Mouse (Mus musculus) cerebral cortex, adult 2 months (tissue): Measurements from ENCODE around the gene Kcnd3.

Experiments used
- WGBS: fragments of 180-500 bp; shearing (Covaris S2); methylation state at CpG from one replicate; pipeline ENCODE4 v1.1.7; 2018; 5-methylcytosine and 5-hydroxymethylcytosine counted together

Kcnd3 gene

DNA sequence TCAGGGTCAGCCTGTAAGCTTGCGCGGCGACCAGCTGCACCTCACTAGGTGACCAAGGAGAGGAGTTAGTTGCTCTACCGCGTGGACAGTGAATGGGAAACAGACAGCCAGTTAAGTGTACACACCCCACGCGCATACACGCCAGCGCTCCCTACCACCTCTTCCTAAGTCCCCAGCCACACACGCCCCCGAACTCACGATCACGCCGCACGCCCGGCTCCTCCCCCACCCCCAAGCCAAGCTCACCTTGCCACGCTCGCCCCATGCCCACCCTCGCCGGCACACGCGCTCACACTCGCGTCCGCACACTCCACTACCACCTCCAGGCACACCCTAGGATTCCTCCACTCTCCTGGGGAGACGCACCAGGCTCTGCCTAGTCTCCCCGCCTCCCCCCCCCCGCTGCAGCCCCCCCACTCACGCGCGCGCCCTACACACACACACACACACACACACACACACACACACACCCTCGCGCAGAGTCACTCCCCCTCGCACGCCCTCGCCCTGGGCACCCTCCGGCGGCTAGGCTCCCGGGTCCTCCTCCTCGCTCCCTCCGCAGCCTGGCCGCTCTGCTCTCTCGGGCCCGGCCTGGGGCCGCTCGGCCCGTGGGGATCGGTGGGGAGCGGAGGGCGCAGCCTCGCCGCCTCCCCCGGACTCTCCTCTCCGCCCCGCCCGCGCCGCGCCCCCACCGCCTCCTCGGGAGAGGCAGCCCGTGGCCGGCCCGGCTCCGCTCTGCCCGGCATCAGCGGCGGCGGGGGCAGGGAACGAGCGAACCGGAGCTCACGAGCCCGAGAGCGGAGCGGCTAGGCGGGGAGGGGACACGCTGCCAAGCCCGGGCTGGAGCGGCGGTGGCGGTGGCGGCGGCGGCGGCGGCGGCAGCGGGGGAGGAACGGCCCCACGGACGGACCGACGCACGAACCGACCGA, at the start of gene Kcnd3:
Kcnd3 (plus strand) TSS at position 704 of the 929 bp plus-strand sequence.
- WGBS, result under 1% methylated on average over 56 of the region's 98 CpGs

DNA sequence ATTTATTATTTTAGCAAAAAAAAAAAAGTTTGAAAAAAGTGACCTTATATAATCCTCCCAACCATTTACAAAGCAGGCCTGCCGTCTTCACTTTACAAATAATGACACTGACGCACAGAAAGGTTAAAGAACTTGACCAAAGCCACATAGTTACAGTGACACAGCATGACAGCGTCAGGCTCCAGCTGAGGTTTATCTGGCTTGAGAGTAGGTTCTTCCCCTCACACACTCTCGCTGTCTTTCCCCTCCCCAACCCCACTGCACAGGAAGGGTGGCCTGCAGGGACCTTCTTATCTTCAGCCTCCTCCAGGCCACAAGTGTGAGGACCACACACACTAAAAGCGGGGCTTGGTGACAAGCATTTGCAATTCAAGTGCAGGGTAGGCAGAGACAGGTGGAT, 49.5 kb upstream of the Kcnd3 start:
- WGBS, result 80% methylated on average over 5 of the region's 5 CpGs

DNA sequence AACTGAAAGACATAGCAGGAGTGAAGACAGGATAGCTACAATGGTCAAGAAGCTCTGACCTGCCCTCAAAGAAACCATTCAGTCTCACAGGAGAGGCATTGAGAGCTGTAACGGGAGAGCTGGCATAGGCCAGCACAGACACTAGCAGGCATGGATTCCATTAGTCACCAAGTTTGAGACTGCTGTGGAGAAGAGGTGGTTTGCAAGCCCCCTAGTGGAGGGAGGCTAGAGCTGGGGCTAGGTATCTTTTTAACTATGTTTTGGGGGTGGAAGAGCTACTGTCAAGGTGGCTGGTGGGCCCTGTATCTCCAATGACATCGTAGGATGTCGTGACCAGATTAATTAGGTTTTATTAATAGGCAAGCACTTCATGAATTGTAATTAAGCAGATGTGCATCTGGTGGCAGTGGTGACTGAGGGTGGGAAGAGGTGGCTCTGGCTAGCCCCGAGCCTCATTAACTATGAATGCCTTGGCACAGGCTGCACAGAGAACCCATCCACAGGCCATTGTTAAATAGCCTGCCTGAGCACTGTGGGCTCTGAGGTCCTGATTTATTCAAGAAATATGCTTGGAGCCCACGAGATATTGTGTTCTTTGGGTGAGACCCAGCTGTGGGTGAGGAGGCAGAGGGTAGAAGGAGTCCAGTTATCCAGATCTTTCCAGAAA, 48.6 kb upstream of the Kcnd3 start:
- WGBS, result 47% methylated on average over 5 of the region's 5 CpGs

DNA sequence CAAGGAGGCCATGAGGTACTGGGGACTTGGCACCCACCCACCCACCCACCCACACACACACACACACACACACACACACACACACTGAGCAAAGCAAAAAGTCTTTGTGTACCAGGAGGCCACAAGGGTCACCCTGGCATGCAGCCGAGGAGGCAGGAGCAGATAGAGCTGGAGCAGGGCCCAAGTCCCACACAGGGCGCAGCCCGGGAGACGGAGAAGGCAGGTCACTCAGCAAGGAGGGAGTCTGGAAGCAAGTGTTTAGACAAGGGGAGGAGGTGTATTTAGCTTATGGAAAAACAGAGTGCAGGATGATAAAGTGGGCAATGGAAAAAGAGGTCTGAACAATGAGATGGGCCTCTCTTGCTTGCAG, 48.1 kb upstream of the Kcnd3 start:
- WGBS, result 38% methylated on average over 4 of the region's 4 CpGs

DNA sequence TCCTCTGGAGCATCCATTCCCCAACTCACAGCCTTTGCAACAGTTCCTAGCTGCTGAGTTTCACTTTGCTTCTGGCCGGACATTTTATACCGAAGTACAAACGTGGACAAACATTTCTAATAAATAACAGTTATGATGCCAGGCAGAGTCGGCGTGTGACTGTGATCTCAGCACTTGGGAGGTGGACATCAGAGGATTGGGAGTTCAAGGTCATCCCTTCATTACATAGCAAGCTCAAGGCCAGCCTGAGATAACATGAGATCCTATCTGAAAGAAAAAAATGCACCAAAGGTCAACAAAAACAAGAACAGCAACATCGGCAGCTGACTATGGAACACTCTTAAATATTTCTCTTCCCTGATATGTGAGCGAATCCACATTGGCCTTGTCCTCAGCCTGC, 46.6 kb upstream of the Kcnd3 start:
- 81% methylated on average over 7 of the region's 7 CpGs for WGBS

DNA sequence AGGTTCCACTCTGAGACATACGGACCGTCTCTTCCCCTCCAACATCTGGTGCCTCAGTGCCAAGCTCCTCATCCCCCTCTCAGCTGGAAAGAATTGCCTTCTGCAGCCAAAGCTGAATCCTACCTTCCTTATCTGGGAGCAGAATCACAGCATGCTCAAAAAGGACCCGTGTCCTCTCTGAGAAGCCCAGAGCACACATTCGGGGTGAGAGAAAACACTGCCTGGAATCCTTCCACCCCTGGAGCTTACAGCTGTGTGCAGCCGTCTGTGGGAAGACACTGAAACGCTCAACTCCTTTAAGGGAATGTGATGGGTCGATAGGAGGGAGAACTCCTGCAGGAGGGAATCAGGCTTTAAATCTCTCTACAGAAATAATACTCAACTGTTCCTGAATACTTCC, 46.1 kb upstream of the Kcnd3 start:
- WGBS, result 51% methylated on average over 7 of the region's 7 CpGs

DNA sequence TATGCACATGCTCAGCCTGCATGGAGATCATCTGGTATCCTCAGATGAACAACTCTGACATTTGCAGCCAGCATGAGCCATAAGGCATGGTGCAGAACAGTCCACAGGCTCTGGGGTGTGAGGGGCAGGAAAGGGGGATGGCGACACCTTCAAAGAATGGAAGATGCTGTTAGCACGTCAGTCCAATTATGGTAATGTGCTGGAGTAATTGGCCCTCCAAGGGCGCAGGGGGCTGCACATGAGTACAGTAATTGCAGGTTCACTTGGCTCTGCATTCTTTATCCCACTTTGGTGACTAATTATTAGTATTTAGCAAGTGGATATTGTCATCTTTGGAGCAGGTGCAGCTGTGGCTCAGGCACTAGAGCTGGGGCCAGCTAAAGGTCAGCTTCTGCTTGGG, 43.9 kb upstream of the Kcnd3 start:
- WGBS, result 82% methylated on average over 3 of the region's 3 CpGs

DNA sequence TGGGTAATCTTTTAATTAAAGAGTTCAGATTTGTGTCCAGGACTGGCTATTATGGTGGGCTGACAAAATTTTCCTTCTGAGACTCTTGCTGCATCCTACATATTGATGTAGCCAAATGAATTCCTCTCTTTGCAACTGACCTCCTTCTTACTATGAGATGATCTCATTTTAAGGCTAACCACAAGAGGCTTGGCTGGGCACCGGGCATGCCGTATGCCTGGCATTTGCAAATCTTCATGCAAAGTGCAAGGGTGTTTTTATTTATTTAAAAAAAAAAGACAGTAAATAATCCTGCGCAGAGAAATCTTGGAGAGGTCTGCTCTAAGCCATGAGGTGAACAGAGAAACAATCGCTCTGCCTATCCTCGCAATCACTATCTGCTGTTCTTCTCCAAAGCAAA, 41.3 kb upstream of the Kcnd3 start:
- WGBS, result 92% methylated on average over 5 of the region's 5 CpGs

DNA sequence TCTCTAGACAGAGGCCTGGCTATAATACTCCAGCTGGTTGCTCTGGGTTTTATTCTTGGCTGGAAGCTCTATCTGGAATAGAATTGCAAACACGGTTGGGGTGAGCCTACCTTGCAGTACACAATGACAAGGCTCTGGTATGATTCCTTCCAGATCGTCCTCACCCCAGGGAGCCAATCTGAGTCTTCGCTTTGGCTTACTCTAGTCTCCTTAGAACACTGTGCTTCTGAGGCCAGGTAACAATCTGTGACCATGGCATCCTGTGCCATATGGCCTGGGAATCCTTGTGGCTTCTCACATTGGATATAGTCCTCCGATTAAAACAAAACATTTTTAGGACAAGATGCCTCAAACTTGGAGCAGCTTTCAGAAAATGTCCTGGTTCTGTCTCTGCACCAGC, 40.4 kb upstream of the Kcnd3 start:
- WGBS, result 74% methylated on average over 4 of the region's 4 CpGs

DNA sequence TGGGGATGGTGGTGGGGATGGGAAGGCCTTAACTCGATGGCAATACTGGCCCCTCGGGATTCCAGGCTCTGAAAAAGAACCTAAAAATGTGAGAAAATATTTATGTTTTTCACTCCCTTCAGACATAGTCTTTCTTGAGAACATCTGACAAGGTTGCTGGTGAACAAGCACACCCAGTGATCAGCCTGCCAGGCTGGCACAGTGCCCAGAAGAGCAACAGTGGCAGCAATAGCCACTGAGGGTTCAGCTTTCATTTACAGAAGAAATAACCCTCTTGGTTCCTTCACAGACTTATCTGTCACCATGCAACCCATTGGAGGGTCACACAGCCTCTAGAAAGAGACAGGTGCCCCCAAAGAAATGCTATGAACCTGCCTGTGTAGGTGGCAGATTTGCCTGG, 39.9 kb upstream of the Kcnd3 start:
- 64% methylated on average over 2 of the region's 2 CpGs for WGBS

DNA sequence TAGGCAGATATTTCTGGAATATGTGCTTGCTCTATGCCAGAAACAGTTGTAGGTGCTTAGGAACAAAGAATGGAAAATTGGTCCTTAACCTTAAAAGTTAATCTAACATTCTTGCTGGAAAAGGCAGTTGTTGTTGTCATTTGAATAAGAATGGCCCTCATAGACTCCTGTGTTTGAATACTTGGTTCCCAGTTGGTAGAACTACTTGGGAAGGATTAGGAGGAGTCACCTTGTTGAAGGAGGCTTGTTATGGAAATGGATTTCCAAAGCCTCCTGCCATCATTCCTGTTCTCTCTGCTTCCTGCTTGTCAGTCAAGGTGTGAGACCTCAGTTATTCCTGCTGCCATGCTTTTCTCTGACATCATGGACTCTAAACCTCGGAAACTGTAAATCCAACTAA, 33.7 kb upstream of the Kcnd3 start:
- WGBS, result 96% methylated on average over 1 of the region's 1 CpGs

DNA sequence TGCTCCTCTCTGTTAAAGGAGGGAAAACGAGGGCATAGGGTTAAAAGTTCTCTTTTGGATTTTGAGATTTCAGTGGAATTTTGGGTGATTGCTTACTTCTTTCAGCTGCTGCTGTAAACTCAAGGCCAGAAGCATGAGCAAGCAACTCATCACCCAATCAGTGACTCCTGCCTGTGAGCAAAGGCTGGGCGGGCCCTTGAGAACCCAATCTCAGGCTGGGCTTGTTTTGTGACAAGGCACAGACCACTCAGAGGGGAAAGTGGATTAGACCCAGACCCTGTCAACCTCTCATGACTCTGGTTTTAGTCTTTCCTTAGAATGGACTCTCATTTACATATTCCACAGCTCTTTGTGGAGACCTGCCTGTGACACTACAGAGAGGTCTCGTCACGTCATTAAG, 28.7 kb upstream of the Kcnd3 start:
- WGBS, result 91% methylated on average over 4 of the region's 4 CpGs

DNA sequence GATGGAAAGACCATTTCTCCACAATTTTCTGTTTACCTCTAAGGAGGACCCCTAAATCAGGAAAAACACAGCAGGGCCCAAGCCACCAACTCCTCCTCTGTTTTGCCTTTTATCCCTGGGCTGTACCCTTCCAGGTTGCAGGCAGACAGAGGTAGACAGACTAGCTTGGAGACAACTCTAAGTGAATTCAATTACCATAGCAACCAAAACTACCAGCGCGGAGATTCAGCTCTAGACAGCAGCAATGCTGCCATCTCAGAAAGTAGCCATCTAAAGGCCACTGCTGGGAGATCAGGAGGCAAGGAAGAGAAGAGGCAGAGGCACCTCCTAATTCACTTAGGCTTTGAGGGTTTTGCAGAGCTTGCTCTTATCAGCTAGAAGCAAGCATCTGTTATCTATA, 15.7 kb upstream of the Kcnd3 start:
- 20% methylated on average over 2 of the region's 2 CpGs for WGBS

DNA sequence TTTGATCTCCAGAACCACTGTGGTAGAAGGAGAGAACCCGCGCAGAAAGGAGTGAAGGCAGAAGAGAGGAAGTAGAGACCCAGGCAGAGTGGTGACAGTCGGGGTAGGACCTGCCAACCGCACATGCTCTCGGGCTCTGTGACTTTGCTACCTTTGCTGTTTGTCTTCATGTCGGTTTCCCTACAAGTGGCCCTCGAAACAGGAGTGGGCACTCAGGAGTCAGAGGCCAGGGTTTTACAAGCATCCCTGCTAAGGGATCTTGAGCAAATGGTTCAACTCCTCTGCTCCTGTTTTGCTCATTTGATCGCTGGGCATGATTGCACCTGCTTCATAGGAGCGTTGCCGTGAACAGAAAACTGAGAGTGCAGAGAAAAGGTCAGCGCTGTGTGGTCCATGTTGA, 15.2 kb upstream of the Kcnd3 start:
- WGBS, result 95% methylated on average over 11 of the region's 11 CpGs

DNA sequence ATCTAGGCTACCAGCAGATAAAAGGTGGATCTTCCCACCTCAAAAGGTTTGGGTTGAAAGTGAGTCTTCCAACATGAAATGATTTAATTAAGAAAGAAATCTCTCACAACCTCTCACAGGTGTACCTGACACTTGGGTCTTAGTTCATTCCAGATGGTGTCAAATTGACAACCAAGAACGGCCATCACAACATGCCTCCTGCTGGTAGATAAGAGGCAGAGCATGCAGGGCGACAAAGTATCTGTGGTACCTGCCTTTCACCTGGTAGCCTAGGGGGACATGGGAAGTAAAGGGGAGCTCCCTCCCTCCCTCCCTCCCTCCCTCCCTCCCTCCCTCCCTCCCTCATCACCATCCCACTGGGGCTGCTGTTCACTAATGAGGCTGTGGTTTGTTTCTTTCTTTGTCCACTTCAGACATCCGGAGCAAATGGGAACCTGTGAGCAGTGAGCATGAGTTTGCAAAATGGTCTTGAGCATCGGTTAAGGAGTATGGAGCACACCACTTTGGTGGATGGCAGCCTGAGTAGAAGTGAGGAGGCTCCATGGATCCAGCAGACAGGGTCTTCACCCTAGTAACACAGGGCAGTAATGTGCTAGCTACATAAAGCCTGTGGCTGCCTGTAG, 11.1 kb upstream of the Kcnd3 start:
- 73% methylated on average over 4 of the region's 4 CpGs for WGBS

DNA sequence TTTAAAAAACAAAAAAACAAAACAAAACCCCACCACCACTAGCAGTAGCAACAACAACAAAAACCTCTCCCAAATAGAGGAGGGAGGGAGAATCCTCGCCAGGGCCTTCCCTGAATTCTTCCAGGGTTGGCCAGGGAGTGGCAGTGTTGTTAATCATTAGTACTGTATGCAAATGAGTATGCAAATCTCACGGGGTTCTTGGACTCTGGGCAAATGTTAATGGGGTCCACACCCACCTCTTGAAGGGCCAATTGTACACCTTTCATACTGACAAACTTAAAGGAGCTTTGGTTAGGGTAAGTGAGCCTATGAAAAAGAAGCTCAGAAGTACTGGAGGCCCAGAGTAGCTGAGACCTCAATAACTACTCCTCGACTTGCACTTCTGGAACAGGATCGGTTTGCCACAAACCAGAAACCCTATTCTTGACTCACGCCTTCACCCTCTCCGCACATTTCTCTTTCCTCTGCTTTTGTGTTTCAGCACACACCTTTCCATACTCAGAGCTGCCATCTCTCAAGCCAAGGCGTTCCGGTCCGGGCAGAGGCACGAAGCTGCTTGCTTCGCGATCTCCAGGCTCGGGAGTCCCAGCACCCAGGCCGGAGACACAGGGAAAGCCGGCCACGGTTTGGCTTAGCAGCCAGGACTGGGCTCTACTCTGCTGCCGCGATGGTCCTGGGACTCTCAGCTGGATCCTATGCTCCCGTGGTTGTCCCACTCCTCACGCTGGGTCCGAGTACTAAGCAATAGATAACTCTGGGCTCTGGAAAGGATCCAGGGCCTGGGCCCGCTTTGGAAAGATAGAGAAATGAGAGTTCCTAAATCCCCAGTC, 1.3 kb upstream of the Kcnd3 start:
- WGBS, result 3% methylated on average over 22 of the region's 22 CpGs

DNA sequence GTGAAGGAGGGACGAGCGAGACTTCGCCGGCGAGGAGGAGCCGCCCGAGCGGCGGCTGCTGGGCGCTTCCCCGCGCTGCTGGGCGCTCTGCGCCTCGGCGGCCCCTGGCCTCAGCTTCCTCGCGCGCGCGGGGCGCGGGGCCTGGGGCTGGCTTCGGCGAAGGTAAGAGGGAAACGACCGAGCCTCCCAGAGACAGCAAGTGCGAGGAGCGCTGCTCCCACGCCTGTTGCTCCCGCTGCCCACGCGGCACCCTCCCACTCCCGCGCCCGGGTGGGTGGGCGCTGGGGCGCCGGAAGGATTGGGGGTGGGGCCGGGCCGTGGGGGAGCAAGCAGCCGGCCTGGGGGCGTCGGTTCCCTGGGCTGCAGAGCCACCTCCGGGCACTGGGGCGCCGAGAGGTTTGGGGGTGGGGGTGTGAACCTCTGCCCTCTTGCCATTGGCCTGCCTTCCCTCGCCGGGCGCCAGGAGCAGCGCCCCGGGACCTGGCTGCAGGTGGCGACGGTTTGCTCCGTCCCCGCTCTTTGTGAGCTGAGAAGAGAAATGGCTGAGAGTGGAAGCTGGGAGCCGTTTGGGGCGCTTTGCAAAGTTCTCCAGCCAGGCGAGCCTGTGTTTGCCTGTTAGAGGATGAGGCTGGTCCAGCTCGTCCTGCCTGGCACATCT, 555 bp downstream of the Kcnd3 start:
- 2% methylated on average over 55 of the region's 60 CpGs for WGBS

DNA sequence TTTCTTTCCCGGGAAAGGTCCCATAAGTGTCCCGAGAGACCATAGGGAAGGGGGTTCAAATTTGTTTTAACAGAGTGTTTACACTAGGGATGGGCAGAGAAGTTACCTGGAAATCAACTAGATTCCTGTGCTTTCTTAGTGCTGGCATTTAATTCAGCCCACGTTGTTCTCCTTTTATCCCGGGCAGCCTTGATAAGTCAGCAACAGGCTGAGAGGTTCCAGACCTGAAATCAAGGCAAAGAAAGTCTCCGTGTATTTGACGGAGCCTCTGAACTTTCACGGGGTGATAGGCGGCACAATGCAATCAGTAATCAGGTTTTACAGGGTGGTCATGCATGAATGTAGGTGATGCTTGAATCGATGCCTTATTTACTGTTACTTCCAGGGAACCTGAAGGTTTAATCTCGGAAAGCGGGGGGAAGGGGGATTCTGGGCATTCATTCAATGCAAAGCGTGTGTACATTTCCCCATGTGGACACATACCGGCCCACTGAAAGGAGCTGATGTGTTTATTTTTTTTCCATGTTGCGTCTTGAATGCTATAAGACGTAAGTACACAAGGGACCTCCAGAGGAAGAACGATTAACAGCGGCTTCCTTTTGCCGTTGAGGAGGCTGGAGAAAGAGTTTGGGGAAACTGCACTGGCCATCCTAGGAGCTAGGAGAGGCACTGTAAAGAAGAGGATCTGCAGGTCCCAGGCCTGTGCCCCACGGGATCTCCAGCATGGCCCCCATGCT, 1.3 kb downstream of the Kcnd3 start:
- WGBS, result 6% methylated on average over 19 of the region's 19 CpGs

DNA sequence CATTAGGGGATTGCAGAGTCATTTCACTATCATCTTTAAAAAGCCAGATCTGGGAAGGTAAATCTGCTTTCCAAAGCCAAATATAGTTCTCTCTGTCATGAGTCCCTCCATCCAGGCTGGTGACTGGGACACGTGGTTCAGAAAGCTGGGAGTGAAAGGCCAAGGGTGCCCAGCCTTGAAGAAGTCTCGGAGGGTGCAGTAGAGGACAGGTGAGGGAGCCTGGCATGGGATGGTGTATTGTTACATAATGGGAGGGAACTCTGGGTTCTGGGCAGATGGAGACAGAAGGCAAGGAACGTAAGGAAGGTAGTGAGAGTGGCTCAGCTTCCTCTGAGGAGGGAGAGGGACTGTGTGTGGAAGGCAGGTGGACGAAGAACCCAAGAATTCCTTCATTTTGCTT, 5.5 kb downstream of the Kcnd3 start:
- 67% methylated on average over 4 of the region's 4 CpGs for WGBS

DNA sequence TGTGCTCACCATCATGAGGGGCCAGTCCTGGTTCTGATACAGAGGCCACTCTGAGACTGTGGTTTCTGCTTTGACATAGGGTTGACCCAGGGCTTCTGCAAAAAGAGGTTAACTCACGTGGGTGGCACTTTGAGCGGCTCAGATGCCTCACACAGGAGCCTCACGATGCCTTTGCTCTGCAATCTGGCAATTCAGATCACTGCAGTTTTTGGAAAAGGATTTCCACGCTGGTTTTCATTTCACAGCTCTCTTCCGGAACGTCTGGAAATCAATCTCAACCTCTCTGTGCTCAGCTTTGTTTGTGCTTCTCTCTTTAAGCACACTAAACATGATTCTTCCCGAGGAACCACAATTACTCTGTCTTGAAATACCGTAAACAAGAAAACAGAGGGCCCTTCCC, 14.4 kb downstream of the Kcnd3 start:
- 46% methylated on average over 8 of the region's 8 CpGs for WGBS

DNA sequence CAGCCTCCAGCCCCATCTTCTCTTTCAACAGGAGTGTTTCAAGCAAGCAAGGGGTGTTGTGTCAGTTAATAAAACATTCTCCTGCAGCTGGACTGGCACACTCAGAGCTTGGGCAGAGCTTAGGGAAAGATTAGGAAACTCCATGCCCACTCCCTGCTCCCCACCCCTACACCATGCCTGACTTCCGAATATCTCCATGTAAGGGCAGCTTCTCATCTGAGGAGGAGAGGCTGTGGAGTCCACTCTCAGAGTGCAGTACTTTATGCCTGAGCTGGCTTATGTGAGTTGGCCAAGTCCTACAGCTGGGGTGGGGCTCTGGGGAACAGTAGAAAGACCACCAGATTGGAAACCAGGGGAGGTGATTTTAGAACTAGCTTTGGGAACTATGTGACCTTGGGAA, 20.4 kb downstream of the Kcnd3 start:
- whole genome bisulfite sequencing, result 71% methylated on average over 1 of the region's 1 CpGs
